Mouse (Mus musculus) liver, postnatal 0 days (tissue): Measurements from ENCODE around the gene Cox11.

ENCODE experiments used
- CTCF ChIP-seq: sonication (generic); IDR thresholded peaks from 2 replicates; pipeline ENCODE4 v1.5.1; 2016; ENCODE audit warnings: antibody characterized with exemption, low read depth
- EP300 ChIP-seq: IDR thresholded peaks from 2 replicates; pipeline ENCODE4 v1.6.1; 2016; ENCODE audit warnings: antibody characterized with exemption, low read depth, mild to moderate bottlenecking

GRCm38 (mm10) chr11:90590996-90591395 is 47.0 kb upstream of the Cox11 start:
- TF ChIP-seq CTCF: no peak
- no peak for TF ChIP-seq EP300
